Mouse (Mus musculus) layer of hippocampus, adult 6 months (tissue): ENCODE measurements around the gene Krtap31-2. TPM values are rescaled to one million over a fixed set of nuclear protein-coding genes. Genes with fewer than 3 reads are reported as not detected.

Experiments used
- long read RNA-seq, 2 experiments: library from polyadenylated mRNA; unstranded; transcript quantifications; one replicate each; pipeline ENCODE4 v2.0.0; 2019 to 2020
- polyA plus RNA-seq: library from polyadenylated mRNA; unstranded; fragments of <200 nt; fragmentation: Nextera tagmentation; gene quantifications from 2 replicates; pipeline ENCODE4 v1.2.3, GENCODE M21; 2021

Gene Krtap31-2
- polyA plus RNA-seq = not detected in 2 replicates
- long read RNA-seq, experiment 1 = 0 reads
- long read RNA-seq, experiment 2 = 0 reads

DNA sequence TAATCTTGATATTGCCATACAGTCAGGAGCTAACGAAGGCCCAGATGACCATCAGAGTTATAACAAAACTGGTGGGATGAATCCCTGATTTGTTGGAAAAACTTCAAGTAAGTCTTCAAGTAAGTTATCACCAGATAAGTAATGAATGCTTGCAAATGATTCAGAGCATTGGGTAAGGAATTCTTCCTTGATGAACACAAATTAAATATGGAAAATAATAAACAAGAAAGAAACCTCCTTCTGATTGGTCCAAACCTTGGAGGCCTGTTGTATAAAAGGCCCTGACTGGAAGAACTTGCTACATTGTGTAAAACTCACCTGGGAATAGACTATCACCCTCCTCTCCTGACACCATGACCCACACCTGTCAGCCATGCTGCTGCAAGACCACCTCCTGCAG lies at the start of gene Krtap31-2:
Gene Krtap31-2 (plus strand): TSS at position 301 of the 400 bp plus-strand sequence.

GRCm38 (mm10) chr11:99907620-99908019 lies 28.5 kb upstream of the Krtap31-2 start, which contains the start of gene Krtap31-1:
Gene Krtap31-1, plus strand, starts transcription at chr11:99907920.

DNA sequence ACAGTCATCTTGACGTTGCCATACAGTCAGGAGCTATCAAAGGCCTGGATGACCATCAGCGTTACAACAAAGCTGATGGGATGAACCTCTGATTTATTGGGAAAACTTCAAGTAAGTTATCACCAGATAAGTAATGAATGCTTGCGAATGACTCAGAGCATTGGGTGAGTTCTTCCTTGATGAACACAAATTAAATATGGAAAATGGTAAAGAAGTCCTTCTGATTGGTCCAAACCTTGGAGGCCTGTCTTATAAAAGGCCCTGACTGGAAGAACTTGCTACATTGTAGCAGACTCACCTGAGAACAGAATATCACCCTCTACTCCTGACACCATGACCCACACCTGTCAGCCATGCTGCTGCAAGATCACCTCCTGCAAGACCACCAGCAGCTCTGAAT lies 21.6 kb upstream of the Krtap31-2 start, which contains the start of gene Gm11565:
Gene Gm11565 (plus strand): TSS at position 301 of the 400 bp plus-strand sequence.

DNA sequence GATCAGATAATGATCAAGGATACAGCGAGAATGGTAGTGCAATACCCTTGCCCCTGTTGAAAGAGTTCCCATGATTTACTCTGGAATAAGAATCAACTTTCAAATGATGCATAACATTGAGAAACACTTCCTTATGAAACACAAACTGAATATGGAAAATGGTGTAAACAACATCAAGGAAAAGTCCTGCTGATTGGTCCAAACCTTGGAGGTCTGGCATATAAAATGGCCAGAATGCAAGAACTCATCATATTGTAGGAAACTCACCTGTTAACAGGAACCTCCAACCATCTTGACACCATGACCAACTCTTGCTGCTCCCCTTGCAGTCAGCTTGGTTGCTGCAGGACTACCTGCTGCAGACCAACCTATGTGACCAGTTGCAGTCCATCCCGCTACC lies 12.1 kb downstream of the Krtap31-2 start, which contains the start of gene Krtap9-5:
Gene Krtap9-5 (plus strand): TSS at position 301 of the 400 bp plus-strand sequence.

GRCm38 (mm10) chr11:99978953-99979352 lies 42.9 kb downstream of the Krtap31-2 start, which contains the start of gene Krtap29-1:
Gene Krtap29-1, minus strand, starts transcription at chr11:99979053.

DNA sequence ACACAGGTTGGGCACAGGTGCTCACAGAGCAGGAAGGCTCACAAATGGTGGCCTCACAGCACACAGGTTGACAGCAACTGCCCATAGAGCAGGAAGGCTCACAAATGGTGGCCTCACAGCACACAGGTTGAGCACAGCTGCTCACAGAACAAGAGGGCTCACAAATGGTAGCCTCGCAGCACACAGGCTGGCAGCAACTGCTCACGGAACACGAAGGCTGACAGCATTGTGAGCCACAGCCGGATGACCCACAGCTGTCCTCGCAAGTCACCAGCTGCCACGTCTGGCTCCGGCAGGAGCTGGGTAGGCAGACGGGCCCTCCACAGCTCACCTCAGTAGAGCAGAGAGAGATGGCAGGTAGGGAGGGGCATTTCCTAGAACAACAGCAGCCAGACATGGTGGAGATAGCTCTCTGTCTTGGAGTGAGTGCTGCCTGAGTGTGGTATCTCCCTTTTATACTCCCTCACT lies 50.1 kb downstream of the Krtap31-2 start, which contains the start of gene Krtap16-1:
Gene Krtap16-1 (minus strand): TSS at position 418 of the 468 bp plus-strand sequence.

Other genes with a start within 250 kb of the Krtap31-2 start
- not detected in 2 replicates for gene Gm14190, start 245.6 kb upstream of the Krtap31-2 start, polyA plus RNA-seq
- gene Gm14180, start 202.0 kb upstream of the Krtap31-2 start, polyA plus RNA-seq = not detected in 2 replicates
- gene Gm11595, start 163.4 kb upstream of the Krtap31-2 start, polyA plus RNA-seq = not detected in 2 replicates
- gene Krtap4-8, start 155.6 kb upstream of the Krtap31-2 start, polyA plus RNA-seq = not detected in 2 replicates
- gene Krtap4-9, start 151.1 kb upstream of the Krtap31-2 start, polyA plus RNA-seq = not detected in 2 replicates
- not detected in 2 replicates for gene Gm11596, start 142.8 kb upstream of the Krtap31-2 start, polyA plus RNA-seq
- gene Gm11569, start 137.4 kb upstream of the Krtap31-2 start, polyA plus RNA-seq = not detected in 2 replicates
- not detected in 2 replicates for gene Gm11554, start 131.8 kb upstream of the Krtap31-2 start, polyA plus RNA-seq
- gene Krtap4-13, start 126.4 kb upstream of the Krtap31-2 start, polyA plus RNA-seq = not detected in 2 replicates
- not detected in 2 replicates for gene Gm11564, start 120.6 kb upstream of the Krtap31-2 start, polyA plus RNA-seq
- gene 2300003K06Rik, start 98.2 kb upstream of the Krtap31-2 start, polyA plus RNA-seq = not detected in 2 replicates
- not detected in 2 replicates for gene Krtap4-16, start 84.7 kb upstream of the Krtap31-2 start, polyA plus RNA-seq
- not detected in 2 replicates for gene Gm11568, start 78.4 kb upstream of the Krtap31-2 start, polyA plus RNA-seq
- not detected in 2 replicates for gene Gm11559, start 71.8 kb upstream of the Krtap31-2 start, polyA plus RNA-seq
- not detected in 2 replicates for gene Krtap9-1, start 62.9 kb upstream of the Krtap31-2 start, polyA plus RNA-seq
- not detected in 2 replicates for gene Gm11567, start 57.1 kb upstream of the Krtap31-2 start, polyA plus RNA-seq
- gene Krtap31-1, start 28.4 kb upstream of the Krtap31-2 start, polyA plus RNA-seq = not detected in 2 replicates
- not detected in 2 replicates for gene Gm11565, start 21.5 kb upstream of the Krtap31-2 start, polyA plus RNA-seq
- gene Krtap9-5, start 12.2 kb downstream of the Krtap31-2 start, polyA plus RNA-seq = not detected in 2 replicates
- not detected in 2 replicates for gene Krtap29-1, start 42.8 kb downstream of the Krtap31-2 start, polyA plus RNA-seq
- gene Krtap16-1, start 50.3 kb downstream of the Krtap31-2 start, polyA plus RNA-seq = not detected in 2 replicates
- not detected in 2 replicates for gene Krtap17-1, start 57.7 kb downstream of the Krtap31-2 start, polyA plus RNA-seq
- gene Krt33a, start 79.9 kb downstream of the Krtap31-2 start, polyA plus RNA-seq = not detected in 2 replicates
- gene Krt33b, start 93.6 kb downstream of the Krtap31-2 start, polyA plus RNA-seq = not detected in 2 replicates
- not detected in 2 replicates for gene Krt34, start 105.3 kb downstream of the Krtap31-2 start, polyA plus RNA-seq
- not detected in 2 replicates for gene Krt31, start 114.3 kb downstream of the Krtap31-2 start, polyA plus RNA-seq
- not detected in 2 replicates for gene Krt32, start 151.9 kb downstream of the Krtap31-2 start, polyA plus RNA-seq
- not detected in 2 replicates for gene Krt35, start 159.9 kb downstream of the Krtap31-2 start, polyA plus RNA-seq
- gene Krt36, start 169.3 kb downstream of the Krtap31-2 start, polyA plus RNA-seq = not detected in 2 replicates
- not detected in 2 replicates for gene Krt13, start 185.3 kb downstream of the Krtap31-2 start, polyA plus RNA-seq
- gene Krt15, start 199.6 kb downstream of the Krtap31-2 start, polyA plus RNA-seq = 3.1 and 4.5 TPM in 2 replicates
- 0.36 TPM in 1 of 2 replicates, not detected in the other for gene Krt19, start 212.4 kb downstream of the Krtap31-2 start, polyA plus RNA-seq